Mouse (Mus musculus): ENCODE measurements around the gene Tsc22d3.
A peak's percentile ranks its signal among the peaks of the same experiment; 100 is the strongest.
"Not testable (repeated sequence)": the region's sequence is repeated elsewhere in the genome, so short reads cannot be mapped to it uniquely, and the experiment has no call there.

Tsc22d3 gene

GRCm38 (mm10) chrX:140531356-140531755, 69.1 kb downstream of the Tsc22d3 start:
- no peak for DNase-seq (ENCODE audit: extremely low spot score, low spot score)

GRCm38 (mm10) chrX:140530632-140531031, 69.8 kb downstream of the Tsc22d3 start:
- no peak for DNase-seq (ENCODE audit: extremely low spot score, low spot score)

- DNase-seq (ENCODE audit: extremely low spot score, low spot score), result no peak
Observed at GRCm38 (mm10) chrX:140529074-140529561, 71.3 kb downstream of the Tsc22d3 start.

- DNase-seq (ENCODE audit: extremely low spot score, low spot score), result no peak
Observed at GRCm38 (mm10) chrX:140527231-140527630, 73.2 kb downstream of the Tsc22d3 start.

- DNase-seq (ENCODE audit: extremely low spot score, low spot score), result no peak
Observed at GRCm38 (mm10) chrX:140526253-140526618, 74.2 kb downstream of the Tsc22d3 start.

GRCm38 (mm10) chrX:140525604-140526252, 74.7 kb downstream of the Tsc22d3 start:
- no peak for DNase-seq (ENCODE audit: extremely low spot score, low spot score)

GRCm38 (mm10) chrX:140524231-140524630, 76.2 kb downstream of the Tsc22d3 start:
- no peak for DNase-seq (ENCODE audit: extremely low spot score, low spot score)

- DNase-seq (ENCODE audit: extremely low spot score, low spot score), result no peak
Observed at GRCm38 (mm10) chrX:140522071-140522765, 78.2 kb downstream of the Tsc22d3 start.

GRCm38 (mm10) chrX:140520146-140521102, 80.0 kb downstream of the Tsc22d3 start:
- peak; percentile 74 for DNase-seq (ENCODE audit: extremely low spot score, low spot score)

- DNase-seq (ENCODE audit: extremely low spot score, low spot score), result no peak
Observed at GRCm38 (mm10) chrX:140518351-140518750, 82.1 kb downstream of the Tsc22d3 start.

- no peak for DNase-seq (ENCODE audit: extremely low spot score, low spot score)
Observed at GRCm38 (mm10) chrX:140513379-140513778, 87.1 kb downstream of the Tsc22d3 start.

GRCm38 (mm10) chrX:140511687-140512651, 88.5 kb downstream of the Tsc22d3 start:
- no peak for DNase-seq (ENCODE audit: extremely low spot score, low spot score)

- DNase-seq (ENCODE audit: extremely low spot score, low spot score), result peak; percentile 30
Observed at GRCm38 (mm10) chrX:140510696-140511429, 89.6 kb downstream of the Tsc22d3 start.

GRCm38 (mm10) chrX:140509817-140510216, 90.6 kb downstream of the Tsc22d3 start:
- DNase-seq (ENCODE audit: extremely low spot score, low spot score), result no peak

GRCm38 (mm10) chrX:140508791-140509190, 91.7 kb downstream of the Tsc22d3 start:
- not testable (repeated sequence) for DNase-seq (ENCODE audit: extremely low spot score, low spot score)

GRCm38 (mm10) chrX:140507377-140507776, 93.1 kb downstream of the Tsc22d3 start:
- no peak for DNase-seq (ENCODE audit: extremely low spot score, low spot score)

- no peak for DNase-seq (ENCODE audit: extremely low spot score, low spot score)
Observed at GRCm38 (mm10) chrX:140506436-140507180, 93.9 kb downstream of the Tsc22d3 start.

GRCm38 (mm10) chrX:140505497-140506238, 94.8 kb downstream of the Tsc22d3 start:
- DNase-seq (ENCODE audit: extremely low spot score, low spot score), result no peak
